Comparison of ENCODE assay signal across 8 mouse cellular contexts in genomic region chrX:166514035-166514434, GRCm38 (mm10). TPM values are rescaled to one million over a fixed set of nuclear protein-coding genes. Genes with fewer than 3 reads are reported as not detected.
DNase-seq lines count a peak whose midpoint lies in the region; ATAC-seq and TF ChIP-seq lines count a peak whose summit lies in the region.
"Not testable (repeated sequence)": the region's sequence is repeated elsewhere in the genome, so short reads cannot be mapped to it uniquely, and the experiment has no call there.

No protein-coding gene starts in this region.

- not testable (repeated sequence) for H3K79me2 ChIP-seq in MEL (ENCODE audit: control insufficient read depth, insufficient read depth, low read length, poor library complexity)

- not testable (repeated sequence) for TF ChIP-seq CTCF in MEL (IDR thresholded peaks at IDR 0.05 in 2 of 3, conservative IDR thresholded peaks at IDR 0.05 in 1 of 3; ENCODE audit: control insufficient read depth in 1 of 3, insufficient read depth in 1 of 3, low read depth in 2 of 3, low read length in 3 of 3, poor library complexity in 1 of 3, severe bottlenecking in 1 of 3); lung, embryonic 14.5 days (IDR thresholded peaks at IDR 0.05; ENCODE audit: low read depth)

- peak overlapping the region; percentile 52 for H3K4me2 ChIP-seq in heart, embryonic 12.5 days
- H3K4me2 ChIP-seq in intestine, embryonic 16.5 days (ENCODE audit: low read depth, low read length): peak overlapping the region; percentile 19; the same call in 1 of the 2 replicates
- H3K4me2 ChIP-seq in lung, embryonic 14.5 days: peak overlapping the region; percentile 32
- peak overlapping the region; percentile 4; the same call in 1 of the 2 replicates for H3K4me2 ChIP-seq in neural tube, embryonic 14.5 days (ENCODE audit: low read depth, low read length)

- 34% methylated on average over 12 of the region's 12 CpGs for WGBS in heart, embryonic 12.5 days
- 18% methylated on average over 12 of the region's 12 CpGs for WGBS in intestine, embryonic 16.5 days
- 25% methylated on average over 12 of the region's 12 CpGs for WGBS in limb, embryonic 10.5 days
- 18% methylated on average over 12 of the region's 12 CpGs for WGBS in lung, embryonic 14.5 days
- WGBS in neural tube, embryonic 14.5 days: 30% methylated on average over 12 of the region's 12 CpGs

- peaks cover 4 to 28% of the 10 kb centered on the region in 2 experiments for H3K4me1 ChIP-seq in MEL (ENCODE audit: control insufficient read depth in 1 of 2, insufficient read depth in 2 of 2, low read length in 2 of 2)
- H3K4me1 ChIP-seq in heart, embryonic 12.5 days (replicated peaks); intestine, embryonic 16.5 days (ENCODE audit: control insufficient read depth, insufficient read depth, low read length); limb, embryonic 10.5 days; lung, embryonic 14.5 days (ENCODE audit: insufficient read depth); neural tube, embryonic 14.5 days (ENCODE audit: control insufficient read depth, insufficient read depth, low read length): not testable (repeated sequence)

- H3K27me3 ChIP-seq in MEL (ENCODE audit: control insufficient read depth in 1 of 2, insufficient read depth in 2 of 2, low read length in 2 of 2); heart, embryonic 12.5 days (replicated peaks); intestine, embryonic 16.5 days (replicated peaks; ENCODE audit: control insufficient read depth, insufficient read depth, low read length); lung, embryonic 14.5 days (ENCODE audit: insufficient read depth, low read length); neural tube, embryonic 14.5 days (ENCODE audit: control insufficient read depth, insufficient read depth, low read length): not testable (repeated sequence)
- H3K27me3 ChIP-seq in limb, embryonic 10.5 days (ENCODE audit: low read depth, poor library complexity, severe bottlenecking): peaks cover 85% of the 10 kb centered on the region

- TF ChIP-seq EP300 in MEL (IDR thresholded peaks at IDR 0.05; ENCODE audit: low read depth in 1 of 2, low read length in 2 of 2): not testable (repeated sequence)

- peaks cover 0 to 34% of the 10 kb centered on the region in 2 experiments; a peak in 2 of 4 replicates for H3K36me3 ChIP-seq in MEL (ENCODE audit: control insufficient read depth in 1 of 2, insufficient read depth in 2 of 2, low read length in 2 of 2)
- H3K36me3 ChIP-seq in heart, embryonic 12.5 days; intestine, embryonic 16.5 days (ENCODE audit: control insufficient read depth, insufficient read depth, low read length); limb, embryonic 10.5 days; lung, embryonic 14.5 days (ENCODE audit: insufficient read depth); neural tube, embryonic 14.5 days (ENCODE audit: control insufficient read depth, insufficient read depth, low read length): not testable (repeated sequence)

- H3K27ac ChIP-seq in MEL (ENCODE audit: control insufficient read depth, low read depth, low read length); heart, embryonic 12.5 days (ENCODE audit: poor library complexity, severe bottlenecking); intestine, embryonic 16.5 days (ENCODE audit: low read length); limb, embryonic 10.5 days; lung, embryonic 14.5 days (ENCODE audit: low read depth); neural tube, embryonic 14.5 days (ENCODE audit: low read depth, low read length): not testable (repeated sequence)

- TF ChIP-seq POLR2A in MEL (IDR thresholded peaks at IDR 0.05; ENCODE audit: control insufficient read depth in 1 of 2, insufficient read depth in 1 of 2, low read depth in 1 of 2, low read length in 2 of 2, poor library complexity in 1 of 2): not testable (repeated sequence)

- ATAC-seq in heart, embryonic 12.5 days (ENCODE audit: insufficient number of reproducible peaks, low FRiP score); intestine, embryonic 16.5 days; lung, embryonic 14.5 days (ENCODE audit: insufficient read depth); neural tube, embryonic 14.5 days (ENCODE audit: low read depth): not testable (repeated sequence)

- peak; percentile 7 for DNase-seq in MEL (ENCODE audit: low read depth, low spot score)
- DNase-seq in embryo, embryonic 11 days: peak; percentile 25
- peak; percentile 47 for DNase-seq in limb, embryonic 10.5 days (ENCODE audit: low spot score)
- peak; percentile 19 for DNase-seq in lung, embryonic 14.5 days
- DNase-seq in urinary bladder, postnatal 25 days (ENCODE audit: low spot score): peak; percentile 7

- not testable (repeated sequence) for H3K9me3 ChIP-seq in MEL (replicated peaks; ENCODE audit: insufficient read depth, low read length); heart, embryonic 12.5 days (replicated peaks); intestine, embryonic 16.5 days (ENCODE audit: control insufficient read depth, low read length); limb, embryonic 10.5 days (replicated peaks); lung, embryonic 14.5 days (ENCODE audit: low read depth, low read length); neural tube, embryonic 14.5 days (ENCODE audit: control insufficient read depth, low read length)

- TF ChIP-seq RAD21 in MEL (IDR thresholded peaks at IDR 0.05; ENCODE audit: low read depth, low read length): not testable (repeated sequence)

- not testable (repeated sequence) for H3K4me3 ChIP-seq in MEL (ENCODE audit: control insufficient read depth in 1 of 2, insufficient read depth in 1 of 2, low read depth in 2 of 2, low read length in 2 of 2); intestine, embryonic 16.5 days (ENCODE audit: low read length); limb, embryonic 10.5 days; lung, embryonic 14.5 days (ENCODE audit: low read depth, low read length); neural tube, embryonic 14.5 days (ENCODE audit: low read depth, low read length)
- H3K4me3 ChIP-seq in heart, embryonic 12.5 days: 0 out of 2 replicates have a peak overlapping the region, but pooled peaks have one; percentile 8

- H3K9ac ChIP-seq in MEL (ENCODE audit: control insufficient read depth, low read depth, low read length, poor library complexity, severe bottlenecking); heart, embryonic 12.5 days; intestine, embryonic 16.5 days (ENCODE audit: low read depth, low read length); lung, embryonic 14.5 days; neural tube, embryonic 14.5 days (replicated peaks; ENCODE audit: low read depth, low read length): not testable (repeated sequence)

RNA-seq across cellular contexts. Expression of gene Tceanc, which starts 4.3 kb away (rescaled TPM):
- 5.7 and 8.2 TPM in 2 replicates for total RNA-seq in MEL (2012; rRNA removed)
- polyA plus RNA-seq in MEL (2012; ENCODE audit: insufficient read depth in 1 of 2, insufficient read length in 2 of 2, low read depth in 1 of 2, low replicate concordance in 2 of 2, missing spikeins in 1 of 2): 1 to 10 TPM in 1 of 2 experiments, not detected in 1; 3.6 TPM
- polyA plus RNA-seq in heart, embryonic 12.5 days (2016; fragmentation: Nextera tagmentation; extraction: Ambion mirVana): 6.7 and 7.6 TPM in 2 replicates
- 4.8 and 4.9 TPM in 2 replicates for polyA plus RNA-seq in intestine, embryonic 16.5 days (2015; fragmentation: Nextera tagmentation; extraction: Ambion mirVana)
- 9.4 and 13.3 TPM in 2 replicates for polyA plus RNA-seq in limb, embryonic 10.5 days (2016; fragmentation: Nextera tagmentation; extraction: Ambion mirVana)
- polyA plus RNA-seq in lung, embryonic 14.5 days (2014; fragmentation: Nextera tagmentation; extraction: Ambion mirVana): 7.1 and 7.4 TPM in 2 replicates
- 5.9 and 6.7 TPM in 2 replicates for polyA plus RNA-seq in neural tube, embryonic 14.5 days (2014; fragmentation: Nextera tagmentation; extraction: Ambion mirVana)

RNA-seq across cellular contexts. Expression of gene Rab9, which starts 34.4 kb away (rescaled TPM):
- total RNA-seq in MEL (2012; rRNA removed): 32.3 and 38.2 TPM in 2 replicates
- 100 to 1,000 TPM in 1 of 2 experiments, 10 to 100 TPM in 1; 50.0 to 136 TPM for polyA plus RNA-seq in MEL (2012; ENCODE audit: insufficient read depth in 1 of 2, insufficient read length in 2 of 2, low read depth in 1 of 2, low replicate concordance in 2 of 2, missing spikeins in 1 of 2)
- 36.6 and 38.8 TPM in 2 replicates for polyA plus RNA-seq in heart, embryonic 12.5 days (2016; fragmentation: Nextera tagmentation; extraction: Ambion mirVana)
- polyA plus RNA-seq in intestine, embryonic 16.5 days (2015; fragmentation: Nextera tagmentation; extraction: Ambion mirVana): 65.4 and 65.9 TPM in 2 replicates
- polyA plus RNA-seq in limb, embryonic 10.5 days (2016; fragmentation: Nextera tagmentation; extraction: Ambion mirVana): 39.9 and 42.7 TPM in 2 replicates
- polyA plus RNA-seq in lung, embryonic 14.5 days (2014; fragmentation: Nextera tagmentation; extraction: Ambion mirVana): 65.9 and 66.9 TPM in 2 replicates
- polyA plus RNA-seq in neural tube, embryonic 14.5 days (2014; fragmentation: Nextera tagmentation; extraction: Ambion mirVana): 63.8 and 70.9 TPM in 2 replicates
